Mouse (Mus musculus) E14TG2a.4 (cell line): ENCODE measurements around the gene Exoc1.

Experiments used
- H3K27me3 ChIP-seq: 2 replicates; pipeline ENCODE4 v1.6.1; 2014; ENCODE audit warnings: low read length, control low read depth; ENCODE audit not compliant: insufficient read depth
- H3K36me3 ChIP-seq: 2 replicates; pipeline ENCODE4 v1.6.1; 2014; ENCODE audit warnings: low read length, control low read depth; ENCODE audit not compliant: insufficient read depth
- H3K4me1 ChIP-seq: replicated peaks from 2 replicates; pipeline ENCODE4 v1.6.1; 2014; ENCODE audit warnings: low read depth, low read length, control low read depth
- H3K4me3 ChIP-seq: replicated peaks from 2 replicates; pipeline ENCODE4 v1.5.1; 2014; ENCODE audit warnings: mild to moderate bottlenecking, low read length
- H3K9me3 ChIP-seq: 2 replicates; pipeline ENCODE4 v1.6.1; 2014; ENCODE audit warnings: low read length, control low read depth
- CTCF ChIP-seq: conservative IDR thresholded peaks from 2 replicates; pipeline ENCODE4 v1.5.1; 2014; ENCODE audit warnings: low read length
- NANOG ChIP-seq: IDR thresholded peaks from 2 replicates; pipeline ENCODE4 v1.6.1; 2014; ENCODE audit warnings: borderline replicate concordance, low read length, mixed read lengths
- POU5F1 ChIP-seq: IDR thresholded peaks from 2 replicates; pipeline ENCODE4 v1.6.1; 2014; ENCODE audit warnings: low read length, borderline replicate concordance

Gene Exoc1

DNA sequence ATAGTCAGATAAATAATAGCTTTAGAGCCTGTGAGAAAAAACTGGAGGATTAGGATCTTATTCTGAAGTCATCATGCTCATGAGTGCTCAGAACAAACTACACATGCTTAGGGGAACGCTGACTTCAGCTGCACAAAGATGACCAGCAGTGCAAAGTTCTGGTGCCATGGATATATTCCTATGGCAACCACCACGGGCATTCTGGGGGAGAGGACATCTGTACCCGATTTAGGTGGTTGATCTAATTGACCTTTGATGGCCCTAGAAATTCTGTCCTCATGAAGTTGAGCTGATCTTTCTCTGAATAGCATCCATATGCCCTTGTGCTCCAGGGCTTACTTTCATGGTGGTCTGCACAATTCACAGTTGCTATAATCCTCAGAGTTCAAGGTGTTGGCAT is 47.9 kb downstream of the Exoc1 start:
- no peaks in the 10 kb centered on the region for H3K4me1 ChIP-seq
- peaks cover 18% of the 10 kb centered on the region for H3K9me3 ChIP-seq
- no peak overlapping the region for H3K4me3 ChIP-seq
- H3K27me3 ChIP-seq: no peaks in the 10 kb centered on the region
- H3K36me3 ChIP-seq: no peaks in the 10 kb centered on the region
- TF ChIP-seq POU5F1 (no peak), NANOG (no peak), CTCF (no peak)

GRCm38 (mm10) chr5:76585378-76585777 is 56.3 kb downstream of the Exoc1 start:
- H3K27me3 ChIP-seq: no peaks in the 10 kb centered on the region
- peaks cover 14% of the 10 kb centered on the region for H3K4me1 ChIP-seq
- H3K9me3 ChIP-seq: no peaks in the 10 kb centered on the region
- TF ChIP-seq NANOG (no peak), POU5F1 (no peak), CTCF (no peak)
- H3K36me3 ChIP-seq: no peaks in the 10 kb centered on the region
- H3K4me3 ChIP-seq: no peak overlapping the region

DNA sequence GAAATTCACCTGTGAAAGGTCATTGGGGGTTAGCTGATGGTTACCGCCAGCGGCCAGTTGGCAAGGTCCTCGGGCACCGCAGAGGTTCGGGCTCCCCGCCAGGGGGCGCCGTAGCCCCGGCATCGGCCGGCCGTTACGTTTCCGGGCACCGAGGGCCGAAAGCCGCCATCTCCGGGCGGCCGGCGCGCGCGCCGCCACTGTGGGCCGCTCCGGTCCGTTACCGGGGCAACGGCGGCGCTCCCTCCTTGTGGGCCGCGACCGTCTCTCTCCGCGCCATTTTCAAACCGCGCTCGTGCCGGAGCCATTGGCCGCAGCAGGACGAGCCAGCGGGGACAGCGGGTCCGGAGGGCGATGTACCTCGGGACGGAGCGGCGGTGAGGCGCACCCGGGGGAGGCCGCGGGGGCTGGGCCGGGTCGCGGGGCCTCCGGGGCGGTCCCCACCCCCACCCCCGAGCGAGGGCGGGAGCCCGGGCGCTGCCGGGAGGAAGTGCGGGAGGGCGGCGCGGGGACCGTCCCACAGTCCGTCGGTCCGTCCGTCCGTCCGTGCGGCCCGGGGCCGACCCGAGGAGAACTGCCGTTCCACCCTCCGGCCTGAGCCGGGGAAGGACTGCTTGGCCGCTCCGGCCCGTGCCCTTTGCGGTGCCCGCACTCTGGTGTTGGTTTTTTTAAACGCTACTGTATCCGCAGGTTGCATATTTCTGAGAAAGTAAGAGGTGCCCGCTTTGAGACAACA is 59.6 kb downstream of the Exoc1 start, which contains the start of gene Cep135:
TSS of gene Cep135 (plus strand) at position 148 of the 733 bp plus-strand sequence.
- Histone ChIP-seq H3K27me3 (no peaks in the 10 kb centered on the region), H3K4me1 (peaks cover 14% of the 10 kb centered on the region), H3K9me3 (no peaks in the 10 kb centered on the region), H3K36me3 (peaks cover 17% of the 10 kb centered on the region), H3K4me3 (peak within 1 kb of the TSS; percentile 92)
- TF ChIP-seq POU5F1 (no peak), CTCF (peak; percentile 19; the same call in 1 of the 2 replicates)

GRCm38 (mm10) chr5:76589311-76589710 is 60.2 kb downstream of the Exoc1 start:
- peaks cover 14% of the 10 kb centered on the region for H3K4me1 ChIP-seq
- H3K4me3 ChIP-seq: peak overlapping the region; percentile 92
- H3K27me3 ChIP-seq: no peaks in the 10 kb centered on the region
- peaks cover 23% of the 10 kb centered on the region for H3K36me3 ChIP-seq
- TF ChIP-seq NANOG (no peak), CTCF (no peak), POU5F1 (no peak)
- no peaks in the 10 kb centered on the region for H3K9me3 ChIP-seq

DNA sequence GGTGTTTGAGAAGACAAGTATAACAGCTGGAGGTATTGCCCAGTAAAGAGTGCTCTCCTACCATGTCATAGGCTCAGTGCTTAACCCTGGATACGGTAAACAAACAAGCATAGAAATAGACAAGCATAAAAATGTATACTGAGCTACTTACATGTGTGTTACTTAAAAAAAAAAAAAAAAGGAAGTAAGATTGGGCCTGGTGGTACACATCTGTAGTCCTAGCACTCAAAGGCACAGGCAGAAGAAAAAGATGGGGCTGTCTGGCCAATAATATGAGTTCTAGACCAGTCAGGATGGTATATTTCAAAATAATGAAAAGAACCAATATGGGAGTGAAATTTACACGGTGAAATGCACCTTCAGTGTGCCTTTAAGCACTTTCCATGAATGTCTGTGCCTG is 60.9 kb downstream of the Exoc1 start:
- Histone ChIP-seq H3K4me1 (peaks cover 14% of the 10 kb centered on the region), H3K4me3 (no peak overlapping the region), H3K36me3 (peaks cover 30% of the 10 kb centered on the region), H3K27me3 (no peaks in the 10 kb centered on the region), H3K9me3 (no peaks in the 10 kb centered on the region)
- no peak for TF ChIP-seq CTCF
- TF ChIP-seq POU5F1: no peak
- TF ChIP-seq NANOG: no peak

GRCm38 (mm10) chr5:76591885-76592284 is 62.8 kb downstream of the Exoc1 start:
- H3K9me3 ChIP-seq: no peaks in the 10 kb centered on the region
- TF ChIP-seq CTCF (peak; percentile 27; the same call in 1 of the 2 replicates), POU5F1 (no peak)
- H3K36me3 ChIP-seq: peaks cover 49% of the 10 kb centered on the region
- H3K4me1 ChIP-seq: peaks cover 14% of the 10 kb centered on the region
- H3K4me3 ChIP-seq: no peak overlapping the region
- no peaks in the 10 kb centered on the region for H3K27me3 ChIP-seq

GRCm38 (mm10) chr5:76609702-76610370 is 80.7 kb downstream of the Exoc1 start:
- Histone ChIP-seq H3K4me3 (no peak overlapping the region), H3K9me3 (no peaks in the 10 kb centered on the region), H3K4me1 (no peaks in the 10 kb centered on the region), H3K36me3 (peaks cover 60% of the 10 kb centered on the region), H3K27me3 (no peaks in the 10 kb centered on the region)
- no peak for TF ChIP-seq NANOG
- no peak for TF ChIP-seq CTCF
- TF ChIP-seq POU5F1: no peak

DNA sequence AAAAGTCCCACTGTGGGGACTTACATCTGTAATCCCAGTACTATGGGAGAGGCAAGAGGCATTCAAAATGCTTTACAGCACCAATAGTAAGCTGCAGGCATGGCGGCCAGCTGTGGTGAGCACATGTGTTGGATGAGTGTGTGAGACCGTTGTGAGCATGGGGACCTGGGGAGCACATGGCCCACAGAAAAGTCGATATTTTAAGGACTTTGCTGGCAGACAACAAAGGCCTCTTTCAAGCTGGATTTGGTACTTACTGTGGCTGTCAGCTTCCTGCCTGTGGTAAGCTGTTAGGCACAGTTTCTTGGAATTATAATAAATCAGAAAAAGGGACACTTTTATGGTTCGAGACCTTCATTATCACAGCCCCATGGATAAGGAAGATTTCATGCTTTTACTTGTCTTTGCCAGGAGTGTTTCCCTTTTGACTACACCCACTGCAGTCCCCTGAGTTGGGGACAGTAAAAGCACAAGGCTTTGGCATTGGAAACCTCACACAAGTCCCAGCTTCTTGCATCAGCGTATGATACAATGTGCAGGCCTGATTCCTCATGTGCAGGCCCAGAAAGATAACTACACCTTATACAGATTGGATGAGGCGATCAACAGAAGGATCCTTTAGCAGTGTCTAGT is 83.9 kb downstream of the Exoc1 start:
- no peaks in the 10 kb centered on the region for H3K9me3 ChIP-seq
- TF ChIP-seq CTCF (no peak), POU5F1 (no peak), NANOG (no peak)
- no peaks in the 10 kb centered on the region for H3K27me3 ChIP-seq
- H3K36me3 ChIP-seq: peaks cover 63% of the 10 kb centered on the region
- H3K4me3 ChIP-seq: no peak overlapping the region
- H3K4me1 ChIP-seq: no peaks in the 10 kb centered on the region
